Mouse (Mus musculus): Measurements from ENCODE around the gene Ssbp2. TPM values are rescaled to one million over a fixed set of nuclear protein-coding genes. Genes with fewer than 3 reads are reported as not detected.
A peak's percentile ranks its signal among the peaks of the same experiment; 100 is the strongest.

Ssbp2 gene
- polyA plus RNA-seq (2012) = 2.5 and 3.2 TPM in 2 replicates

GRCm38 (mm10) chr13:91459896-91460620, at the start of gene Ssbp2:
TSS of gene Ssbp2 (plus strand) at chr13:91460283.
- no peaks in the 10 kb centered on the region for H3K36me3 ChIP-seq (ENCODE audit: control insufficient read depth)
- no peak for TF ChIP-seq GATA1 (IDR thresholded peaks at IDR 0.05; ENCODE audit: low read length)
- no peak for TF ChIP-seq TAL1 (IDR thresholded peaks at IDR 0.05; ENCODE audit: low read length)
- no peaks in the 10 kb centered on the region for H3K9me3 ChIP-seq (ENCODE audit: control insufficient read depth, low read length)
- no peaks in the 10 kb centered on the region for H3K27me3 ChIP-seq (ENCODE audit: control insufficient read depth)
- H3K4me1 ChIP-seq (ENCODE audit: control insufficient read depth) = peaks cover 78% of the 10 kb centered on the region
- peak within 1 kb of the TSS; percentile 96 for H3K4me3 ChIP-seq (replicated peaks)

GRCm38 (mm10) chr13:91413752-91414503, 46.2 kb upstream of the Ssbp2 start:
- no peaks in the 10 kb centered on the region for H3K36me3 ChIP-seq (ENCODE audit: control insufficient read depth)
- H3K27me3 ChIP-seq (ENCODE audit: control insufficient read depth) = no peaks in the 10 kb centered on the region
- TF ChIP-seq GATA1 (IDR thresholded peaks at IDR 0.05; ENCODE audit: low read length) (no peak), TAL1 (IDR thresholded peaks at IDR 0.05; ENCODE audit: low read length) (no peak)
- no peak overlapping the region for H3K4me3 ChIP-seq (replicated peaks)
- no peaks in the 10 kb centered on the region for H3K9me3 ChIP-seq (ENCODE audit: control insufficient read depth, low read length)
- peaks cover 9% of the 10 kb centered on the region for H3K4me1 ChIP-seq (ENCODE audit: control insufficient read depth)

- Histone ChIP-seq H3K27me3 (ENCODE audit: control insufficient read depth) (no peaks in the 10 kb centered on the region), H3K9me3 (ENCODE audit: control insufficient read depth, low read length) (no peaks in the 10 kb centered on the region), H3K4me1 (ENCODE audit: control insufficient read depth) (peaks cover 10% of the 10 kb centered on the region), H3K4me3 (replicated peaks) (no peak overlapping the region), H3K36me3 (ENCODE audit: control insufficient read depth) (no peaks in the 10 kb centered on the region)
- no peak for TF ChIP-seq TAL1 (IDR thresholded peaks at IDR 0.05; ENCODE audit: low read length)
- no peak for TF ChIP-seq GATA1 (IDR thresholded peaks at IDR 0.05; ENCODE audit: low read length)
These were observed 44.2 kb upstream of the Ssbp2 start for GRCm38 (mm10) chr13:91415896-91416295.

- no peaks in the 10 kb centered on the region for H3K27me3 ChIP-seq (ENCODE audit: control insufficient read depth)
- TF ChIP-seq TAL1 (IDR thresholded peaks at IDR 0.05; ENCODE audit: low read length) = no peak
- H3K36me3 ChIP-seq (ENCODE audit: control insufficient read depth) = no peaks in the 10 kb centered on the region
- no peaks in the 10 kb centered on the region for H3K9me3 ChIP-seq (ENCODE audit: control insufficient read depth, low read length)
- H3K4me1 ChIP-seq (ENCODE audit: control insufficient read depth) = peaks cover 16% of the 10 kb centered on the region
- no peak overlapping the region for H3K4me3 ChIP-seq (replicated peaks)
These were observed 43.4 kb upstream of the Ssbp2 start for GRCm38 (mm10) chr13:91416698-91417097.

- TF ChIP-seq TAL1 (IDR thresholded peaks at IDR 0.05; ENCODE audit: low read length) (no peak), GATA1 (IDR thresholded peaks at IDR 0.05; ENCODE audit: low read length) (no peak)
- Histone ChIP-seq H3K9me3 (ENCODE audit: control insufficient read depth, low read length) (no peaks in the 10 kb centered on the region), H3K36me3 (ENCODE audit: control insufficient read depth) (no peaks in the 10 kb centered on the region), H3K4me1 (ENCODE audit: control insufficient read depth) (peaks cover 16% of the 10 kb centered on the region), H3K4me3 (replicated peaks) (no peak overlapping the region), H3K27me3 (ENCODE audit: control insufficient read depth) (peaks cover 3% of the 10 kb centered on the region)
These were observed 38.6 kb upstream of the Ssbp2 start for GRCm38 (mm10) chr13:91421387-91421949.

- no peaks in the 10 kb centered on the region for H3K36me3 ChIP-seq (ENCODE audit: control insufficient read depth)
- H3K4me1 ChIP-seq (ENCODE audit: control insufficient read depth) = peaks cover 3% of the 10 kb centered on the region
- peak overlapping the region; percentile 11 for H3K4me3 ChIP-seq (replicated peaks)
- TF ChIP-seq TAL1 (IDR thresholded peaks at IDR 0.05; ENCODE audit: low read length) = no peak
- TF ChIP-seq GATA1 (IDR thresholded peaks at IDR 0.05; ENCODE audit: low read length) = no peak
- no peaks in the 10 kb centered on the region for H3K9me3 ChIP-seq (ENCODE audit: control insufficient read depth, low read length)
- peaks cover 6% of the 10 kb centered on the region for H3K27me3 ChIP-seq (ENCODE audit: control insufficient read depth)
These were observed 29.2 kb upstream of the Ssbp2 start for GRCm38 (mm10) chr13:91430867-91431266.

GRCm38 (mm10) chr13:91431392-91432355, 28.4 kb upstream of the Ssbp2 start:
- Histone ChIP-seq H3K27me3 (ENCODE audit: control insufficient read depth) (peaks cover 2% of the 10 kb centered on the region), H3K4me3 (replicated peaks) (no peak overlapping the region), H3K36me3 (ENCODE audit: control insufficient read depth) (no peaks in the 10 kb centered on the region), H3K4me1 (ENCODE audit: control insufficient read depth) (peaks cover 3% of the 10 kb centered on the region), H3K9me3 (ENCODE audit: control insufficient read depth, low read length) (no peaks in the 10 kb centered on the region)
- TF ChIP-seq TAL1 (IDR thresholded peaks at IDR 0.05; ENCODE audit: low read length) (no peak), GATA1 (IDR thresholded peaks at IDR 0.05; ENCODE audit: low read length) (no peak)

GRCm38 (mm10) chr13:91433021-91433420, 27.1 kb upstream of the Ssbp2 start:
- Histone ChIP-seq H3K9me3 (ENCODE audit: control insufficient read depth, low read length) (no peaks in the 10 kb centered on the region), H3K27me3 (ENCODE audit: control insufficient read depth) (no peaks in the 10 kb centered on the region; the same call in 1 of the 2 replicates), H3K36me3 (ENCODE audit: control insufficient read depth) (no peaks in the 10 kb centered on the region), H3K4me3 (replicated peaks) (no peak overlapping the region), H3K4me1 (ENCODE audit: control insufficient read depth) (peaks cover 3% of the 10 kb centered on the region)
- TF ChIP-seq GATA1 (IDR thresholded peaks at IDR 0.05; ENCODE audit: low read length) (no peak), TAL1 (IDR thresholded peaks at IDR 0.05; ENCODE audit: low read length) (no peak)

All from erythroblast, embryonic 14.5 days (primary cell).